Mouse (Mus musculus) liver, embryonic 14.5 days (tissue): ENCODE data around the gene Alg2. TPM values are rescaled to one million over a fixed set of nuclear protein-coding genes. Genes with fewer than 3 reads are reported as not detected.

ENCODE experiments used
- ATAC-seq: fragments of 200-750 bp; cut with Nextera tagmentation; 2 replicates; pipeline ENCODE4 v1.8.0; 2017; ENCODE audit warnings: moderate number of reproducible peaks, mild to moderate bottlenecking, moderate library complexity; ENCODE audit not compliant: insufficient read depth
- DNase-seq, 3 experiments: peaks; one replicate each; pipeline ENCODE4 v3.0.0-alpha.2; 2012 to 2013; ENCODE audit warnings: low read depth in 3 of 3, low spot score in 3 of 3
- H3K27ac ChIP-seq: fragments of 300-500 bp; sonication (generic); 2 replicates; pipeline ENCODE4 v1.5.1; 2014; ENCODE audit warnings: moderate library complexity, mild to moderate bottlenecking, control low read depth, inconsistent platforms
- H3K27me3 ChIP-seq: fragments of 300-500 bp; sonication (generic); 2 replicates; pipeline ENCODE4 v1.6.1; 2014; ENCODE audit warnings: mild to moderate bottlenecking, low read length, moderate library complexity; ENCODE audit not compliant: control insufficient read depth, insufficient read depth
- H3K36me3 ChIP-seq: fragments of 300-500 bp; sonication (generic); replicated peaks from 2 replicates; pipeline ENCODE4 v1.6.1; 2014; ENCODE audit warnings: low read depth; ENCODE audit not compliant: control insufficient read depth, insufficient read depth
- H3K4me1 ChIP-seq, 2 experiments: fragments of 200-500 bp in 1 of 2; fragments of 300-500 bp in 1 of 2; sonication (generic) in 1 of 2; replicated peaks; 2 replicates each; pipeline ENCODE4 v1.6.1; 2012 to 2014; ENCODE audit warnings: antibody characterized with exemption in 1 of 2, inconsistent platforms in 1 of 2, low read length in 1 of 2; ENCODE audit not compliant: control insufficient read depth in 2 of 2, insufficient read depth in 2 of 2
- H3K4me2 ChIP-seq: fragments of 300-500 bp; sonication (generic); 2 replicates; pipeline ENCODE4 v1.6.1; 2014; ENCODE audit warnings: low read depth, mild to moderate bottlenecking, control low read depth, moderate library complexity
- H3K4me3 ChIP-seq, 2 experiments: fragments of 200-500 bp in 1 of 2; fragments of 300-500 bp in 1 of 2; sonication (generic) in 1 of 2; 2 replicates each; pipeline ENCODE4 v1.5.1; 2012 to 2014; ENCODE audit warnings: low read depth in 2 of 2, low read length in 2 of 2, mild to moderate bottlenecking in 2 of 2, control low read depth in 1 of 2, inconsistent platforms in 1 of 2, moderate library complexity in 1 of 2; ENCODE audit not compliant: insufficient read depth in 1 of 2
- H3K9ac ChIP-seq: fragments of 300-500 bp; sonication (generic); replicated peaks from 2 replicates; pipeline ENCODE4 v1.6.1; 2014; ENCODE audit warnings: mild to moderate bottlenecking, control low read depth, moderate library complexity
- H3K9me3 ChIP-seq: fragments of 300-500 bp; sonication (generic); 2 replicates; pipeline ENCODE4 v1.6.1; 2016; ENCODE audit warnings: low read length, mixed read lengths; ENCODE audit not compliant: control insufficient read depth
- CTCF ChIP-seq: IDR thresholded peaks from 2 replicates; pipeline ENCODE4 v1.5.1; 2016; ENCODE audit warnings: antibody characterized with exemption, low read depth, control low read depth
- EP300 ChIP-seq: IDR thresholded peaks from 2 replicates; pipeline ENCODE4 v1.6.1; 2016; ENCODE audit warnings: antibody characterized with exemption, low read depth
- WGBS: fragments of 180-500 bp; shearing (Covaris S2); extraction: QIAGEN DNeasy Blood & Tissue Kit; methylation state at CpG from one replicate; pipeline ENCODE4 v1.1.7; 2014; ENCODE audit not compliant: insufficient replicate concordance; 5-methylcytosine and 5-hydroxymethylcytosine counted together
- polyA plus RNA-seq, 2 experiments: library from polyadenylated mRNA; depleted of rRNA in 1 of 2; stranded (reverse) in 1 of 2; unstranded in 1 of 2; fragments of >200 nt; fragmentation: Nextera tagmentation in 1 of 2; extraction: Ambion mirVana in 1 of 2; gene quantifications; 2 replicates each; pipeline versions ENCODE4 v1.2.1 to v1.2.3; 2012 to 2014

Alg2 gene
- polyA plus RNA-seq, 2 experiments: 5.9 to 12.0 TPM

DNA sequence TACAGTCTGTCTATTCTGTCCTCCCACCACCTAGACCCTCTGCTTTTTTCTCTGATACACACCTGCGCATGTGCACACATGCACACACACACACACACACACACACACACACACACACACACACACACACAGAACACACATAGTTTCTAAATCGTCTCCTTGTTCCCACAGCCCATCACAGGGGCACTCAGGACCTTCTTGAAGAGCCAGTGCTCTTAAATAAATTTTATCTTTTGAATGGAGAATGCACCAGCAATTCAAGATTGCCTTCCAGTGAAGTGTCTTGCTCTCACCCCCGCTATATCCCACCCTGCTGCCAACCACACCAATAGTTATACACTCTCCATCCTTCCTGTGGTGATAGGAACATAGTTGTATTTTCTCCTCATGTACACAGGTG is 51.2 kb downstream of the Alg2 start:
- WGBS: 57% methylated on average over 3 of the region's 3 CpGs
- Histone ChIP-seq H3K36me3 (no peaks in the 10 kb centered on the region), H3K9me3 (no peaks in the 10 kb centered on the region), H3K27me3 (no peaks in the 10 kb centered on the region), H3K4me2 (no peak overlapping the region), H3K9ac (no peak overlapping the region), H3K4me1 (peaks cover 0 to 8% of the 10 kb centered on the region in 2 experiments; a peak in 2 of 4 replicates), H3K27ac (no peak overlapping the region), H3K4me3 (no peak overlapping the region)
- DNase-seq (no peak), ATAC-seq (no peak)
- TF ChIP-seq EP300 (no peak), CTCF (no peak)

DNA sequence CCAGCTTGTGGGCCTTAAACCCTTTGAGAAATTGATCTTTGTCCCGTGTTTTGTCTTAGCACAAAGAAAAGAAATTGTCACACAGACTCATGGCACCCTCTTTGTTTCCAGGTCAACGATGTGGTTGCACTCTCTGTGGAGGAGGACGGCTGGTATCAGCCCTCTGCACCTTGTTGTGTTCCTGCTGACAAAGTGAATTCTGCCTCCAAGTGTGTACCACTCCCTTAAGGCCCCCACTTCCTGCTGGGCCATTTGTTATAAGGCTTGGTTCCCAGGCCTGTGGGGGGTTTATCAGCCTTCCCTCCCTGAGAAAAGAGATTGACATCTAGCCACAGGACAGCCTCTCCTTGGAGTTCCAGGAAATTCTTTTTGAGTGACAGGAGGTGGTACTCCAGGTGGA is 51.9 kb downstream of the Alg2 start:
- Histone ChIP-seq H3K27ac (no peak overlapping the region), H3K4me3 (no peak overlapping the region), H3K4me1 (peaks cover 0 to 8% of the 10 kb centered on the region in 2 experiments; a peak in 2 of 4 replicates), H3K9me3 (no peaks in the 10 kb centered on the region), H3K27me3 (no peaks in the 10 kb centered on the region), H3K9ac (no peak overlapping the region), H3K4me2 (no peak overlapping the region), H3K36me3 (no peaks in the 10 kb centered on the region)
- peak; percentile 63 for ATAC-seq
- 7% methylated on average over 3 of the region's 3 CpGs for WGBS
- no peak for DNase-seq
- TF ChIP-seq CTCF: no peak
- no peak for TF ChIP-seq EP300

DNA sequence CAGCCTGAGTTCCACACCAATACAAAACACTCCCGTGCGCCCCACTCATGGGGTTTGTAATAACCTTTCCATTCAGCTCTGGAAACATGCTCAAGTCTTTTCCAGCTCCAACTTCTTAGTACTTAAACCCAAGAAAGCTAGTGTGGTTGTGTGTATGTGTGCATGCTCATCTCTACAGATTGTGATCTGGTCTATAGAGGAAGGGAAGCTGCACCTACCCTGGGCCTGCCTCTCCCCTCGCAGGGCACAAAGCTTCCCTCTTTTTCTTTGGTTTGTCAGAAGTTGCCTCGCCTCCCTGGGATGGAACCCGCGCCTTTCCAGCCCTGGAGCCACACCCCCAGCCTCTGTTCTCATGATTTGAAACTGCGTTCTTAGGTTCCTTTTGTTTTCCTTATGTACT is 53.9 kb downstream of the Alg2 start:
- DNase-seq (no peak), ATAC-seq (no peak)
- peaks cover 0 to 8% of the 10 kb centered on the region in 2 experiments; a peak in 2 of 4 replicates for H3K4me1 ChIP-seq
- H3K36me3 ChIP-seq: no peaks in the 10 kb centered on the region
- TF ChIP-seq CTCF (no peak), EP300 (no peak)
- H3K27ac ChIP-seq: no peak overlapping the region
- H3K27me3 ChIP-seq: no peaks in the 10 kb centered on the region
- no peak overlapping the region for H3K4me3 ChIP-seq
- whole genome bisulfite sequencing: 22% methylated on average over 7 of the region's 7 CpGs
- no peak overlapping the region for H3K9ac ChIP-seq
- H3K4me2 ChIP-seq: no peak overlapping the region
- H3K9me3 ChIP-seq: no peaks in the 10 kb centered on the region

DNA sequence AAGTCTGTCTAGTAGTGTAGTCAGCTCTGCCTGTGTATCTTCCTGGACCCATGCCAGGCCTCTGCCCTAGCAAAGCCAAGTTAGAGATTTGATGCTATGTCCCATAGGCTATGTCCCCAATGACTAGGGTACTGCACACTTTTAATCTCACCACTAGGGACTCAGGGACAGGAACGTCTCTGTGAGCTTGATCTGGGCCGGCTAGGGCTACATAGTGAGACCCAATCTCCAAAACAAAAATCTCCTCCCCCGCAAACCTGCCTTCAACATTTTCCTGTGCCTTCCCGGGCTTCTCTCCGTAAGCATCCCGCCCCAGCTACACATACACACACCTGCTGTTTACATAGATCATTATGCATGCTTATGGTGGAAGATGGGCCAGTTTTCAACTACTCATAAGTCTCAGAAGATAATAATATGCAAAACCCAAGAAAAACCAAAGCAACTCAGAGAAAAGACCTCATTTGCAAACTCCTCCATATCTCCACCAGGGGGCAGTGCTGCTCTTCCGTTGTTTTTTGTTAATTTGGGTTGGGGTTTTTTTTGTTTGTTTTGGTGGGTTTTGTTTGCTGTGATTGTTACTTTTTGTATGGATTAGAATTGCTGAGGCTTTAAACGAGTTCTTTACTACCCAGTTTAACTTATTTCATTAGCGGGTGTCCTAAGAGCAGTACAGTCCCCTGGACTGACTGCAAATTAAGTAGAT is 54.7 kb downstream of the Alg2 start:
- DNase-seq: no peak
- ATAC-seq: no peak
- Histone ChIP-seq H3K4me1 (peaks cover 0 to 8% of the 10 kb centered on the region in 2 experiments; a peak in 2 of 4 replicates), H3K4me3 (no peak overlapping the region), H3K36me3 (no peaks in the 10 kb centered on the region), H3K27me3 (no peaks in the 10 kb centered on the region), H3K27ac (no peak overlapping the region), H3K4me2 (no peak overlapping the region), H3K9ac (no peak overlapping the region), H3K9me3 (no peaks in the 10 kb centered on the region)
- 22% methylated on average over 9 of the region's 9 CpGs for WGBS
- peak; percentile 72 for TF ChIP-seq CTCF
- no peak for TF ChIP-seq EP300

DNA sequence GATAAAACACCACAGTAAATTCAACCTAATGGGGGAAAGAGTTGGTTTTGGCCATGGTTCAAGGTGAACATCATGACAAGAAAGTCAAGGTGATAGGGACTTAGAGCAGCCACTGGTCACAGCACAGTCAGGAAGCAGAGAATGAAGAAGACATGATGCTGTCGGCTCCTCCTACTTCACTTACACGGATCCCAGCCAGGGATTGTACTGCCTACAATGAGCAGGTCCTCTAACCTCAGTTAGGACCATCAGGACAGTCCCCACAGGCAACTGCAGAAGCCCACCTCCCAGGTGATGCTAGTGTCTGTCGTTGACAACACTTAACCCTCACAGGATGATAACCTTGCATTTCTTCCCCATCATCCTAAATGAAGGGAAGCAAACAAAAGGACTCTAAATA is 56.3 kb downstream of the Alg2 start:
- Histone ChIP-seq H3K4me1 (peaks cover 0 to 8% of the 10 kb centered on the region in 2 experiments; a peak in 2 of 4 replicates), H3K9ac (no peak overlapping the region), H3K27me3 (no peaks in the 10 kb centered on the region), H3K4me3 (no peak overlapping the region), H3K27ac (no peak overlapping the region), H3K9me3 (no peaks in the 10 kb centered on the region), H3K4me2 (no peak overlapping the region), H3K36me3 (no peaks in the 10 kb centered on the region)
- no peak for TF ChIP-seq EP300
- TF ChIP-seq CTCF: no peak
- no peak for DNase-seq
- WGBS: 44% methylated on average over 3 of the region's 3 CpGs
- no peak for ATAC-seq

Other genes starting within 250 kb of the Alg2 start
- gene Tgfbr1, start 121.1 kb downstream of the Alg2 start, polyA plus RNA-seq (2012; rRNA removed): 2.4 and 3.2 TPM in 2 replicates
- 5.6 and 5.7 TPM in 2 replicates for gene Tgfbr1, start 121.1 kb downstream of the Alg2 start, polyA plus RNA-seq (2014; fragmentation: Nextera tagmentation; extraction: Ambion mirVana)
- gene Sec61b, start 325 bp upstream of the Alg2 start, polyA plus RNA-seq (2012; rRNA removed): 177 and 257 TPM in 2 replicates
- gene Sec61b, start 325 bp upstream of the Alg2 start, polyA plus RNA-seq (2014; fragmentation: Nextera tagmentation; extraction: Ambion mirVana): 266 and 271 TPM in 2 replicates